In genomic region chr11:119687316-119687715, GRCm38 (mm10) we compare ENCODE assay signal across 23 mouse cellular contexts.
"Had no signal": no experiment of that assay in that cellular context is flagged by ENCODE, and none has a peak within 500 bp of the region (broad histone marks: within the 10 kb centered on the region; RNA-seq: fewer than 3 reads in every experiment).

No protein-coding gene starts in this region.

- H3K4me3 ChIP-seq: embryonic facial prominence, embryonic 10.5 days; embryonic facial prominence, embryonic 12.5 days; embryonic facial prominence, embryonic 13.5 days; embryonic facial prominence, embryonic 15.5 days; erythroblast, embryonic 14.5 days; forebrain, embryonic 10.5 days; forebrain, embryonic 12.5 days; forebrain, embryonic 13.5 days; forebrain, embryonic 15.5 days; gastrocnemius, adult 2 months; heart, adult 2 months; heart, embryonic 10.5 days had no signal

- H3K27me3 ChIP-seq: embryonic facial prominence, embryonic 12.5 days; embryonic facial prominence, embryonic 13.5 days; embryonic facial prominence, embryonic 15.5 days; forebrain, embryonic 12.5 days; forebrain, embryonic 13.5 days; forebrain, embryonic 15.5 days had no signal

- H3K9me3 ChIP-seq: embryonic facial prominence, embryonic 10.5 days; embryonic facial prominence, embryonic 12.5 days; embryonic facial prominence, embryonic 13.5 days; embryonic facial prominence, embryonic 15.5 days; forebrain, embryonic 10.5 days; forebrain, embryonic 12.5 days; forebrain, embryonic 13.5 days; forebrain, embryonic 15.5 days; heart, embryonic 10.5 days had no signal

- ATAC-seq: forebrain, embryonic 13.5 days; forebrain, embryonic 15.5 days; forebrain, postnatal 0 days had no signal

- H3K36me3 ChIP-seq: embryonic facial prominence, embryonic 12.5 days; embryonic facial prominence, embryonic 13.5 days; embryonic facial prominence, embryonic 15.5 days; forebrain, embryonic 12.5 days; forebrain, embryonic 15.5 days; heart, embryonic 10.5 days had no signal

- H3K9ac ChIP-seq: embryonic facial prominence, embryonic 12.5 days; embryonic facial prominence, embryonic 13.5 days; embryonic facial prominence, embryonic 15.5 days; forebrain, embryonic 12.5 days; forebrain, embryonic 13.5 days; forebrain, embryonic 15.5 days; forebrain, postnatal 0 days had no signal

- DNase-seq: cerebellum, adult 2 months; cerebellum, adult 8-10 months; cerebellum, adult 9-10 months; cerebellum, adult 9-11 months; embryo, embryonic 11 days; forebrain, postnatal 0 days; gastrocnemius, adult 2 months; gastrocnemius, postnatal 10 days; gastrocnemius, postnatal 14 days; gastrocnemius, postnatal 25 days; gastrocnemius, postnatal 36 days; heart, adult 18-20 months; heart, adult 2 months had no signal

- H3K4me2 ChIP-seq: embryonic facial prominence, embryonic 12.5 days; embryonic facial prominence, embryonic 13.5 days; embryonic facial prominence, embryonic 15.5 days; forebrain, embryonic 12.5 days; forebrain, embryonic 13.5 days; forebrain, embryonic 15.5 days had no signal

- H3K27ac ChIP-seq: embryonic facial prominence, embryonic 10.5 days; embryonic facial prominence, embryonic 12.5 days; embryonic facial prominence, embryonic 13.5 days; embryonic facial prominence, embryonic 15.5 days; forebrain, embryonic 10.5 days; forebrain, embryonic 12.5 days; forebrain, embryonic 13.5 days; gastrocnemius, adult 2 months; heart, adult 2 months; heart, embryonic 10.5 days had no signal
